Mouse (Mus musculus) CD8-positive naive resting alpha-beta T cell, adult 2 months (primary cell): ENCODE results near the gene Klrc1.
A peak's percentile ranks its signal among the peaks of the same experiment; 100 is the strongest.
"Not testable (repeated sequence)": the region's sequence is repeated elsewhere in the genome, so short reads cannot be mapped to it uniquely, and the experiment has no call there.

Source experiments
- DNase-seq, 2 experiments: peaks; one replicate each; pipeline ENCODE4 v3.0.0; 2022; ENCODE audit warnings: low read depth in 2 of 2, low spot score in 2 of 2

Gene Klrc1

DNA sequence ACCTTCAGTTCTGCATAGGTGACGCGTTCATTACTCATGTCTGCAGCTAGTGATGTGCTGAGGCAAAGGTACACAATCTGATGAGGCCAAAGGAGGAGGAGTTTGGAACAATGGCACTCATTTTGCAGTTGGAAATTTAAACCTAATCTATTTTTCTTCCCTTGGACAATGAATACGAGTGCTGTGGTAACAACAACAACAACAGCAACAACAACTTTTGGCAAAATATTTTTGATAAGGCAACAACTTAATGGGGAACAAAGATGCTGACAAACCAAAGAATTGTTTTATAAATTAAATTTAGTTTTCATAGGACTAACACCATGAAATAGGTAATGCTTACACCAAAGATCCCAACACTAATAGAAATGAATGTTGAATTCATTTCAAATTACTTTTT lies at the start of gene Klrc1:
Gene Klrc1 (minus strand): TSS at position 101 of the 400 bp plus-strand sequence.
- no peak for DNase-seq

DNA sequence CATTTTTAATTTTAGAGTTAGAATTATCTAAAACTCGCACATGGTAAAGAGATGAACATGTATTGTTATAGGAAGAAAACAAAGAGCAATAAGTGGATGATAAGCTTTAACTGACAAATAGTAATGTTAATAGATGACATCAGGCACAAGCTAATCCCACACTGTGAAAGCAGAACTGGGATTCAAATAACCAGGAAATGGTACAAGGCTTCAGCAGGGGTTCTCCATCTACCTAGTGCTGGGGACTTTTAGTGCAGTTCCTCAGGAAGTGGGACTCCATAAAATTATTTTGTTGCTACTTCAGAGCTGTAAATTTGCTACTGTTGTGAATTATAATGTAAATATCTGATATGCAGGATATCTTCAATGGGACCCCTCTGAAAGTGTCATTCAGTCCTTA lies 48.5 kb upstream of the Klrc1 start:
- no peak for DNase-seq

DNA sequence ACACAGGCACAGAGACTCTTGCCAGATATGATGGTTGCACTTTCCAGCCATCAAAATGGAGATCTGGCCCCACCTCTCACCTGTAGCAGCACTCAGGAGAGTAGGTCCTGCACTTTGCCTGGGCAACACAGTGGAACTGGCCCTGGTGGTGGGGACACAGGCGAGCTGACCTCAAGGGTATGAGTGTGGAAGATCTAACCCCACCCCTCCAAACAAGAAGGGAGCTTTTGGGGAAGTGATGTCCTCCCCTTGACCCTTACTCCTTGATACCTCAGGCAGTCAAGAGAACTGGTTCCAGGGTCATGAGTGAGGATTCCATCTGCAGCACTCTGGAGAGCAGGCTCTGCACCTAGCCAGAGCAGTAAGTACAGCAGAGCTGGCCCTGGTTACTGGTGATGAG lies 42.6 kb upstream of the Klrc1 start:
- no peak for DNase-seq

DNA sequence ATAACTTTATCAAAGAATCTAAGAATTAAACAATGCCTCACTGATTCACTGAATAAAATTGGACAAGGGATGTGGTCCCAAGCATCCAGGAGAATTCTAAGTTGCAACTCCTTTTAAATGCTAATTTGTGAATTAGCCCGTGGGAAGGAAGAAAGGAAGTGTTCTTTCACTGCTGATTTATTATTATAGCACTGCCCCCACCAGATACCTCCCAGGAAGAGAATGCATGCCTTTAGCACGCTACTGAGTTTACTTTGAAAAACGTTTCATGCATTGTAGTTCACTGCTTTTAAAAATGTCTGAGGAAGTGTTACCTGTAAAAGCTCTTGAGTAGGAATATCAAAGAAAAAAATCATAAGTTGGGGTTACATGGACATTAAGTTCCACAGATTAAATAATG lies 41.7 kb upstream of the Klrc1 start:
- DNase-seq = no peak

DNA sequence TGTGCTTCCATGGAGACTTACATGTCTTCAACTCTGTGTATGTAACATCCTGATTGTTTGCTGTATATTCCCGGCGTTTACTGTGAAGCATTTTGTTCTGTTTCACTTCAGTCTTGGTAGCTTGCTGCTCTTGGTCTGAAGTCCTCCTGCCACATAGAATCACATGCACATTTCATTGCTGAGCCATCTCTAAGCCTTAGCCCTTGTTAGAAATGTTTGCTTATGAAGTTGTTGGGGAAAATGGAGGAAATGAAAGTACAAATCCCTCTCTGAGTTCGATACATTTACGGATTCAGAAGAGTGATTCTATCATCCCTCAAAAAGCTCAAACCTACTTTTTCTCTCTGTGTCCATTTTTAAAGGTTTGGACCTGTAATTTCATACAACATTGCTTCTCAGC lies 38.3 kb upstream of the Klrc1 start, which contains the start of gene Klri1:
Gene Klri1 (minus strand): TSS at position 101 of the 400 bp plus-strand sequence.
- no peak for DNase-seq

DNA sequence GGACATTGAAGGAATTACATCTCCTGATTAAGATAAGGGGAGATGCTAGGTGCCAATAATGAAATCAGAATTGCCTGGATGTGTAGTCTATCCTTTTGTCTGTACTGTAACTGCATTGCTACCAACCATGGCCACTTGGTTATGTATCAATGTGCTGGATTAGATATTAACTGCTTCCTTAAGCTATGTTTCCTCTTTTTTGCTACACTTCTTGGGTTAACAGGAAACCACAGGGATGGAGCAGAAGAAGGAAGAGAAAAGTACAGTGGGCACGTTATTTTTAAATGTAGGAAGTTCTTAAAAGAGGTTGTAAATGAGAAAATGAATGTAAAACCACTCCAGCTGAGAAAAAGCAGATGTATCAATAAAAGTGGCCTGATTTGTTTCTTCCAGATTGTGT lies 34.8 kb upstream of the Klrc1 start:
- no peak for DNase-seq

DNA sequence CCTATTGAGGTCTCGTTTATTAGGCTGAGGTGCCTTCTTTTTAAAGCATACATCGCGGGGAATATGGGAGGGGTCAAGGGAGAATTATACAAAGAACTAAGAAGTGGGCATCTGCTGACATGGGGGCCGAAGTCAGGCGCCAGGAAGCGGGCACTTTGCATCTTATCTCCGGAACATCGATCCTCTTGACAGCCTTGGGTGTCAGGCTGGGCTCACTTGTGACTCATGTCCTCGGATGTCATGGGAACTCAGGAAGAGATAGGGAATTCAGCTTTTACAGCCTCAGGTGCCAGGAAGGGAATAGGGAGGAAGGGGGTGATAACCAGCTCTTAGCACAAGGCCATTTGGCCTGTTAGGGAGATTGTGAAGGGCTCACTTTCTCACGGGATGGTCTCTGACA lies 12.7 kb upstream of the Klrc1 start:
- DNase-seq = not testable (repeated sequence)

DNA sequence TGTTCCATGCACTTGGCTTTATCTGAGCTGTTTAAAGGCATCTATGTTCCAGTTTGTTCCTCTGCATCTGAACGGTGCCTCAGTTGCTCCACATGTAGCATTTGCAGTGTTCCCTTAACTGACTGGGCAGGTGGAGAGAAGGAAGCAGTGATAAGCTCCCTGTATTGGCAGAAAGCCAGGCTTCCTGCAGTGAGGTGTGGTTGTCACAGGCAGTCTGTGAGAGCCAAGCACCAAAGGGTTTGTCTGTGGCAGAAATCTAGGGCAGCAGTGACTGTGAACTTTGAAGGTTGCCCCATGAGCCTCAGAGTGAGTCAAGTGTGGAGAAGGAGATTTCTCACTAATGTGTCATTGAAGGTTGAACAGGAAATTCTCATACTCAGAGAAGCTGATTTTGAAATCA lies 1.6 kb upstream of the Klrc1 start:
- peak; percentile 42 to 55 for DNase-seq

DNA sequence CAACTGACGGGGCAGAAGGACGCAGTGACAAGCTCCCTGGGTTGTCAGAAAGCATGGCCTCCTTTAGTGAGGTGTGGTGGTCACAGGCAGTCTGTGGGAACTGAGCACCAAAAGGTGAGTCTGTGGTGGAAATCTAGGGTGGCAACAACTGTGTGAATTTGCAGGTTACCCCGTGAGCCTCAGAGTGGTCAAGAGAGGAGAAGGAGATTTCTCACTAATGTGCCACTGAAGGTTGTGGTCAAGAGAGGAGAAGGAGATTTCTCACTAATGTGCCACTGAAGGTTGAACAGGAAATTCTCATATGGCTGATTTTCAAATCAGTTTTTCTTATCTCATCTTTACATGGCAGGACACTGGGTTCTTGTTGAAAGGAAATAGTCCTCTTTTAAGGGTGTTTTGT lies 17.5 kb downstream of the Klrc1 start:
- DNase-seq = not testable (repeated sequence)

DNA sequence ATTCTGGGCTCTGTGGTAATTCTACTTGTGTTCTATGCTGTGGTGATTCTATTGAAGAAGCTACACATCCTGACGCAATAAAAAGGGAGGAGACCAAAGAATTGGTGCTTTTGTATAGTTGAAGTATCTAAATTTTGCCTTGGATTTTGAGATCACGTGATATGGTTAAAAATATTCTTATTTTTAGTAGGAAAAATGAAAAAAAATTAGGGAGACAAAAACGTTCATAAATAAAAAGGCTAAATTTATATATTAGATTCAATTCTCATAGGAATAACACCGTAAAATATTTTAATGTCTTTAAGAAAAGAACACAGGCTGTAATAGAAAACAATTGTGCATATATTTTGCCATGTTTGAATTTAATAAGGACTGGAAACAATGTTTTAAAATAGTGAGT lies 18.2 kb downstream of the Klrc1 start, which contains the start of gene Klrc2:
Gene Klrc2 (minus strand): TSS at position 101 of the 400 bp plus-strand sequence.
- not testable (repeated sequence) for DNase-seq

DNA sequence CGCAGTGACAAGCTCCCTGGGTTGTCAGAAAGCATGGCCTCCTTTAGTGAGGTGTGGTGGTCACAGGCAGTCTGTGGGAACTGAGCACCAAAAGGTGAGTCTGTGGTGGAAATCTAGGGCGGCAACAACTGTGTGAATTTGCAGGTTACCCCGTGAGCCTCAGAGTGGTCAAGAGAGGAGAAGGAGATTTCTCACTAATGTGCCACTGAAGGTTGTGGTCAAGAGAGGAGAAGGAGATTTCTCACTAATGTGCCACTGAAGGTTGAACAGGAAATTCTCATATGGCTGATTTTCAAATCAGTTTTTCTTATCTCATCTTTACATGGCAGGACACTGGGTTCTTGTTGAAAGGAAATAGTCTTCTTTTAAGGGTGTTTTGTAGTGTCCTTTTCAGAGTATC lies 34.7 kb downstream of the Klrc1 start:
- DNase-seq = not testable (repeated sequence)

DNA sequence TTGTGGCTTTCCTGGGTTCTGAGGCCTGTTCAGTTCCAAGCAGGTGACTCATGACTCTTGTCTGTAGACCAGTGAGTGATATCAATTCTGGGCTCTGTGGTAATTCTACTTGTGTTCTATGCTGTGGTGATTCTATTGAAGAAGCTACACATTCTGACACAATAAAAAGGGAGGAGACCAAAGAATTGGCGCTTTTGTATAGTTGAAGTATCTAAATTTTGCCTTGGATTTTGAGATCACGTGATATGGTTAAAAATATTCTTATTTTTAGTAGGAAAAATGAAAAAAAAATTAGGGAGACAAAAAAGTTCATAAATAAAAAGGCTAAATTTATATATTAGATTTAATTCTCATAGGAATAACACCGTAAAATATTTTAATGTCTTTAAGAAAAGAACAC lies 35.5 kb downstream of the Klrc1 start, which contains the start of gene Klrc3:
Gene Klrc3 (minus strand): TSS at position 101 of the 400 bp plus-strand sequence.
- not testable (repeated sequence) for DNase-seq

DNA sequence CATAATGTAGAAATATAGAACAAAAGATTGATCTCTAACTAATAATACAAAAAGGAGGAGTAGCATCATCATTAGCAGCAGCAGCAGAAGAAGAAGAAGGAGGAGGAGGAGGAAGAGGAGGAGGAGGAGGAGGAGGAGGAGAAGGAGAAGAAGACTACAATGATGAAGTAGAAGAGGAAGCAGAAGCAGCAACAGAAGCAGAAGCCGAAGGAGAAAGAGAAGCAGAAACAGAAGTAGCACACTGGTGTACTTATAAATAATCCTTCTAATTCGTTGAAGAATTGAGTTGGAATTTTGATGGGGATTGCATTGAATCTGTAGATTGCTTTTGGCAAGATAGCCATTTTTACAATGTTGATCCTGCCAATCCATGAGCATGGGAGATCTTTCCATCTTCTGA lies 47.7 kb downstream of the Klrc1 start:
- DNase-seq = not testable (repeated sequence)

DNA sequence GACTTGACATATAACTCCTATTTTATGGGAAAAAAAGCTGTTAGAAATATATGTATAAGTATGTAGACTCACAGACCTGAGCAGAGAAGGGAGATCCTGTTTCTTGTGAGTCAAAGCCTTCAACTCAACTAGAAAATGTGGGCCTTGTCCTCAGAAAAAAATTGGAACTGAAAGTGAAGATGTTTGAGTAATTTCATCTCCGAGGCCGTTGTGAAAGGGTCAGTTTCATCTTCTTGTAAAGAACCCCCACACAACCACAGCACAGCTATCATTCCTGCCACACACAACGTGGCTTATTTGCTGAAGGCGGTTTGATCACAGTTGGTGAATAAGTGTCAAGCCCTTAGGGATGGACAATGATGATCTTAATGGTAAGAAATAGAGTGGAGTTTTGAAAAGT lies 55.0 kb downstream of the Klrc1 start, which contains the start of gene Klrk1:
Gene Klrk1 (minus strand): TSS at position 130 of the 400 bp plus-strand sequence.
- DNase-seq = no peak
